Mouse (Mus musculus) bone marrow macrophage, adult 2 months (primary cell): ENCODE data around the gene Rad51c.

ENCODE experiments used
- CTCF ChIP-seq: IDR thresholded peaks from 2 replicates; pipeline ENCODE4 v1.5.1; 2012; ENCODE audit warnings: low read depth, mild to moderate bottlenecking, low read length, moderate library complexity
- POLR2A ChIP-seq: IDR thresholded peaks from 2 replicates; pipeline ENCODE4 v1.6.1; 2012; ENCODE audit warnings: mild to moderate bottlenecking, low read depth, low read length, borderline replicate concordance

DNA sequence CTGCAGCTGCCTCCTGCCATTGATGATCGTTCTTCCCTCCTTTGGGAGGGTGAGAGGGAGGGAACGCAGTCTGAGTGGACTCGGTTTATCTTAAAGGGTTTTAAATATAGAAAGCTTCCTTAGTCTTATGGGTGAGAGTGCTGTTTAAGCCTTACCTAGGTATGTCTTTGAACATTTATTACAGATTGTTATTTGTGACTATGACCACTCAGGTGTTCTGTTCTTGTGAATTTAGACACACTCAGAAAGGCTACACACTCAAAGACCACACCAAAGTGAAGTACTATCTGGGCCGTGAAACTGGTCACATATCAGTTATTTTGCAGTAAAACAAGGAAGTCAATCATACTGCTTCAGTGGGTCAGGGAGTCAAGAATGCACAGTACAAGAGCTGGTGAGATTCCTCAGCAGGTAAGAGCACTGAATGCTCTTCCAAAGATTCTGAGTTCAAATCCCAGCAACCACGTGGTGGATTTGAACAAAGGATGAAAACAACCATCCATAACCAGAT is 38.7 kb upstream of the Rad51c start:
- TF ChIP-seq CTCF (no peak), POLR2A (no peak)
